Mouse (Mus musculus) testis, adult 2 months (tissue): ENCODE measurements around the gene Secisbp2l. TPM values are rescaled to one million over a fixed set of nuclear protein-coding genes. Genes with fewer than 3 reads are reported as not detected.

ENCODE experiments used
- H3K27ac ChIP-seq: fragments of 200-500 bp; 2 replicates; pipeline ENCODE4 v1.5.1; 2012; ENCODE audit warnings: low read depth, low read length; ENCODE audit not compliant: control insufficient read depth, insufficient read depth
- H3K27me3 ChIP-seq: fragments of 200-500 bp; 2 replicates; pipeline ENCODE4 v1.6.1; 2012; ENCODE audit warnings: mild to moderate bottlenecking, low read length, moderate library complexity; ENCODE audit not compliant: control insufficient read depth, insufficient read depth
- H3K36me3 ChIP-seq: fragments of 200-500 bp; 2 replicates; pipeline ENCODE4 v1.6.1; 2012; ENCODE audit warnings: mild to moderate bottlenecking, low read length; ENCODE audit not compliant: control insufficient read depth, insufficient read depth
- H3K4me1 ChIP-seq: fragments of 200-500 bp; 2 replicates; pipeline ENCODE4 v1.6.1; 2012; ENCODE audit warnings: low read length; ENCODE audit not compliant: control insufficient read depth, insufficient read depth
- H3K4me3 ChIP-seq: fragments of 200-500 bp; 2 replicates; pipeline ENCODE4 v1.5.1; 2012; ENCODE audit warnings: low read depth, mild to moderate bottlenecking, low read length, moderate library complexity, mixed read lengths; ENCODE audit not compliant: control insufficient read depth
- CTCF ChIP-seq: fragments of 200-500 bp; IDR thresholded peaks from 2 replicates; pipeline ENCODE4 v1.5.1; 2012; ENCODE audit warnings: low read depth, mild to moderate bottlenecking, inconsistent platforms, low read length, moderate library complexity; ENCODE audit not compliant: control insufficient read depth, insufficient read depth, insufficient replicate concordance
- POLR2A ChIP-seq: fragments of 200-500 bp; IDR thresholded peaks from 2 replicates; pipeline ENCODE4 v1.6.1; 2012; ENCODE audit warnings: low read depth, mild to moderate bottlenecking, inconsistent platforms, low read length, moderate library complexity; ENCODE audit not compliant: control insufficient read depth
- polyA plus RNA-seq: library from polyadenylated mRNA; depleted of rRNA; stranded (reverse); fragments of >200 nt; gene quantifications from 2 replicates; pipeline ENCODE4 v1.2.3, GENCODE M21; 2012

Secisbp2l gene
- polyA plus RNA-seq, 1 experiment: 4.0 TPM

DNA sequence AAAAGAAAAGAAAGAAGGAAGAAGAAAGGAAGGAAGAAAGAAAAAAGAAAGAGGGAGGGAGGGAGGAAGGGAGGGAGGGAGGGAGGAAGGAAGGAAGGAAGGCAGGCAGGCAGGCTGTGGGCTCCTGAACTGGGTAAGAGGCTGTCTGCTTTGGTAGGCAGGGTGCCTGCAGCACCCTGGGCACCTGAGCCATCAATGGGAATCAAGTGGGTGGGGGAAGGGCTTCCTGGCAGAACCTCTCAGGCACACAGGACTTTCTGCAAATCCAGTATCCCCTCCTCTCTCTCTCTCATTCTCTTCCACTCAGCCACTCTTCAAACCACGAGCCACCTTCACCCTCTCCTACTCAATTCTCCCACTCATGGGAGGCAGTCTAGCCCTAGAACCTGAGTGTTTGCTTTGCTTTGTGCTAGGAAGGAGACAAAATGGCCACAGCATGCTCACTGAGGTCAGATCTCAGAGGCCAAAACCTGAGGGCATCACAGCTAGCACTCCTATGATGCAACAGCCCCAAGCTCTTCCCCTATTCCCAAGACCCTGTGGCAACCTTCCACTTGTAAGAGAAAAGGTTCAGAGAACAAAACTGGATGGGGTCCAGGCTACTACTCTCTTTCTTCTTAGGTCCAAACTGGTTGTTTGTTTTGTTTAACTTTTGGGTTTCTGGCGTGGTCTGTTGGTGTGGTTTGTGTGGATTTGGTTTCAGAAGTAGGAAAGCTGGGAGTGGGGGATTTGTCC, 9.6 kb upstream of the Secisbp2l start:
- Histone ChIP-seq H3K27ac (no peak overlapping the region), H3K36me3 (no peaks in the 10 kb centered on the region)

DNA sequence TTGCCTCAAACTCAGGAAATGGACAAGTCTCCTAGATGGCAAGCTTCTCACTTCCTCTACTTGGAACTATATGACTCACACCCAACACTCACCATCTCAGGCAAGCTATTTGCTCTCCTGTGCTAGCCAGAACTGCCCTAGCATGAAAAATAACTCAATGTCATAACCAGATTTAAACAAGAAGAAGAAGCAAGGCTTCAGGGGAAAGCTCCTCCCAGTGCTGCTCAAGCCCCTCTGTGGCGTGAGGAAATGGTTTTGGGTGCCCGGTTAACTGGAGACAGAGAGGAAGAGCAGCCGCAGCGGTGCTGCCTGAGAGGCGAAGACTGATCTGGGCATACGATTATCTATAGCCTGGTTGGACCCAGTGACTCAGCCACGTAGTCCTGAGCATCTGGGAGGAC, 8.8 kb upstream of the Secisbp2l start:
- Histone ChIP-seq H3K36me3 (no peaks in the 10 kb centered on the region), H3K27me3 (no peaks in the 10 kb centered on the region), H3K4me1 (no peaks in the 10 kb centered on the region), H3K4me3 (no peak overlapping the region), H3K27ac (no peak overlapping the region)
- TF ChIP-seq POLR2A (no peak), CTCF (no peak)

More for the DNA sequence above, 9.6 kb upstream of the Secisbp2l start:
- TF ChIP-seq POLR2A (no peak), CTCF (no peak)
- H3K27me3 ChIP-seq: no peaks in the 10 kb centered on the region
- no peaks in the 10 kb centered on the region for H3K4me1 ChIP-seq
- H3K4me3 ChIP-seq: no peak overlapping the region

DNA sequence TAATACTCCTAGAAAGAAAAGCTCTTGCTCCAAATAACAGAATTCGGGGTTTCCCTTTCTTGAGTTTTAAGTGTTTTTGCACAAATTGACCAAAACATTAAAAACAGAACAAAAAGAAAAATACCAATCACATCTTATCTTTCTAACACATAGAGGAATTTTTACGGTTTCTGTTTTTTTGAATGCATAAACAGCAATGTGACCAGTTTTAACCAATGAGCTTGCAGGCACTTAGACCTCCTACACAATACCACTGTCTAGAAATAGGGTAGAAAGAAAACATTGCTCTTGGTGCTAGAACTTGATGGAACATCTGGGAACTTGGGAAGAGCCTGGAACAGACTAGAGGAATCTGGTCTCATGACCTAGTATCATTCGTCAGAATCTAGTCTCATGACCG, 7.6 kb upstream of the Secisbp2l start:
- H3K4me1 ChIP-seq: no peaks in the 10 kb centered on the region
- H3K27me3 ChIP-seq: no peaks in the 10 kb centered on the region
- TF ChIP-seq POLR2A: no peak
- TF ChIP-seq CTCF: no peak
- no peaks in the 10 kb centered on the region for H3K36me3 ChIP-seq
- no peak overlapping the region for H3K27ac ChIP-seq
- no peak overlapping the region for H3K4me3 ChIP-seq

DNA sequence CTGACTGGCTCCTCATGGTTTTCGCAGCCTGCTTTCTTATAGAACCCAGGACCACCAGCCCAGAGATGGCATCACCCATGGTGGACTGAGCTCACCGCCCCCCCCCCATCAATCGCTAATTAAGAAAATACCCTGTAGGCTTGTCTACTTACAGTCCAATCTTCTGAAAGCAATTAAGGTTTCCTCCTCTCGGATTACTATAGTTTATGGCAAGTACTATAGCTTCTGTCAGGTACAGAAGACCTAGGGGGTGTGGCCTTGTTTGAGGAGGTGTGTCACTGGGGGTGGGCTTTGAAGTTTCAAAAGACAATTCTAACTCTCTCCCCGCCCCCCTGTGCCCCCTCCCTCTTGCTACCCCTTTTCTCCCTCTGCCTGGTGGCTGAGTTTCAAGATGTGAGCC, 6.6 kb upstream of the Secisbp2l start:
- Histone ChIP-seq H3K27ac (no peak overlapping the region), H3K4me3 (no peak overlapping the region), H3K36me3 (no peaks in the 10 kb centered on the region), H3K27me3 (no peaks in the 10 kb centered on the region), H3K4me1 (no peaks in the 10 kb centered on the region)
- no peak for TF ChIP-seq POLR2A
- no peak for TF ChIP-seq CTCF

DNA sequence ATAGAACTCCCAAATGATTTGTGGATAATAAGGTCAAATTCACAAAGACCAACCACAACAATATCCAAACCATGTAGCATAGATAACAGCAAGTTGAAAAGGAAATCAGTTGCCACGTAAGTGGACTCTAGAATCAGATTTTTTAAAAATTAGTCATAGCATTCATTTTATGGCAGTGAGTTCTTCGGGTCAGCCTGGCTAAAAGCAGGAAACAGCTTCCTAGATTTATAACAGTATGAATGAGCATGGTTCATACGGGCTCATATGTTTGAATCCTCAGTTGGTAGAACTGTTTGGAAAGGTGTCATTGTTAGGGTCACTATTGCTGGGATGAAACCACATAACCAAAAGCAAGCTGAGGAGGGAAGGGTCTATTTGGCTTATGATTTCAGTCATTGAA, 6.1 kb upstream of the Secisbp2l start:
- Histone ChIP-seq H3K4me3 (no peak overlapping the region), H3K36me3 (no peaks in the 10 kb centered on the region), H3K27ac (no peak overlapping the region), H3K4me1 (no peaks in the 10 kb centered on the region), H3K27me3 (no peaks in the 10 kb centered on the region)
- TF ChIP-seq POLR2A (no peak), CTCF (no peak)

DNA sequence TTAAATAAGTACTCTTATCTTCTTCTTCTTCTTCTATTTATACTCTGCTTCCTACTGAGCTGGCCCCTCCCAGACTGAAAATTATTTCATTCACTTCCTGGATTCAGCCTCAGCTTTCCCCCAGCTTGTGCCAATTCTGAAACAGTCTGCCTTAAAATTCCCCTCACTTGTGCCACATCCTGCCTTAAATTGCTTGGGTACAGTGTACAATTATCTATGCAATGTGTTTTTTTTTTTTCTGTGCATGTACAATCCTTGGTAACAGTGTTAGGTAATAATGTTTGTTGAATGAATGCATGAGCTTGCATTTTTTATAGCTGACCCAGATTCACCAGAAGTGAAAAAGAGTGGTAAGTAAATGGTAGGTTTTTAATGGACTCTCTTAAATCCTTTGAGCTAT, 5.7 kb upstream of the Secisbp2l start:
- H3K27me3 ChIP-seq: no peaks in the 10 kb centered on the region
- no peak for TF ChIP-seq CTCF
- TF ChIP-seq POLR2A: no peak
- no peaks in the 10 kb centered on the region for H3K4me1 ChIP-seq
- no peak overlapping the region for H3K27ac ChIP-seq
- H3K4me3 ChIP-seq: no peak overlapping the region
- no peaks in the 10 kb centered on the region for H3K36me3 ChIP-seq

DNA sequence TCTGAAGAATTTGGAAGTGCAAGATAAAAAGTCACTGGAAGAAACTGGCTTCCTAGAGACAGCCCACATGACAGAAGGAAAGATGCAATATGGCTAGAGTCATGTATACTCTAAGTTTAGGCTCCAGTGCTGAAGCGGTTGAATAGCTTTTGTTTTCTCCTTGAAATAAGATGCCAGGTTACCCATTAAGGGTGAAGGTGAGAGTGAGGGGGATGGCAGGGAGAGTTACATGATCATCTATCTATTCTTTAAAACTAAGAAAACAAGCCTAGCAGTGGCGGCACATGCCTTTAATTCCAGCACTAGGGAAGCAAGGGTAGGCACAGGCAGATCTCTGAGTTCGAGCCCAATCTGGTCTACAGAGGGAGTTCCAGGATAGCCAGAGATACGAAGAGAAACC, 2.4 kb upstream of the Secisbp2l start:
- Histone ChIP-seq H3K4me3 (no peak overlapping the region), H3K27ac (no peak overlapping the region), H3K4me1 (no peaks in the 10 kb centered on the region), H3K36me3 (no peaks in the 10 kb centered on the region), H3K27me3 (no peaks in the 10 kb centered on the region)
- TF ChIP-seq POLR2A: no peak
- TF ChIP-seq CTCF: no peak
